Mouse (Mus musculus): ENCODE data around the gene Slc47a2. TPM values are rescaled to one million over a fixed set of nuclear protein-coding genes. Genes with fewer than 3 reads are reported as not detected.
A peak's percentile ranks its signal among the peaks of the same experiment; 100 is the strongest.

Slc47a2 gene
- polyA plus RNA-seq, 1 experiment from 2014 or later = 0.17 TPM

GRCm38 (mm10) chr11:61297901-61298300, 44.8 kb downstream of the Slc47a2 start:
- no peak for TF ChIP-seq CTCF (IDR thresholded peaks at IDR 0.05; ENCODE audit: low read depth)

GRCm38 (mm10) chr11:61297326-61297725, 45.3 kb downstream of the Slc47a2 start:
- Histone ChIP-seq H3K4me1 (replicated peaks; ENCODE audit: insufficient read depth, low read length) (peaks cover 11% of the 10 kb centered on the region; the same call in 1 of the 2 replicates), H3K4me3 (replicated peaks; ENCODE audit: low read depth, low read length) (no peak overlapping the region), H3K36me3 (ENCODE audit: insufficient read depth, low read length) (no peaks in the 10 kb centered on the region), H3K27ac (no peak overlapping the region), H3K9me3 (replicated peaks; ENCODE audit: low read length) (no peaks in the 10 kb centered on the region), H3K9ac (ENCODE audit: low read depth, low read length) (no peak overlapping the region), H3K27me3 (ENCODE audit: insufficient read depth, low read length) (no peaks in the 10 kb centered on the region), H3K4me2 (ENCODE audit: low read length) (no peak overlapping the region)
- no peak for DNase-seq (ENCODE audit: low spot score)
- 85% methylated on average over 2 of the region's 2 CpGs for WGBS
- ATAC-seq (replicated peaks; ENCODE audit: low FRiP score, low read depth) = no peak
- TF ChIP-seq CTCF (IDR thresholded peaks at IDR 0.05; ENCODE audit: low read depth) = no peak

More at GRCm38 (mm10) chr11:61297901-61298300, 44.8 kb downstream of the Slc47a2 start:
- peak; percentile 75 for ATAC-seq (replicated peaks; ENCODE audit: low FRiP score, low read depth)
- Histone ChIP-seq H3K4me1 (replicated peaks; ENCODE audit: insufficient read depth, low read length) (peaks cover 11% of the 10 kb centered on the region; the same call in 1 of the 2 replicates), H3K27me3 (ENCODE audit: insufficient read depth, low read length) (no peaks in the 10 kb centered on the region), H3K4me2 (ENCODE audit: low read length) (no peak overlapping the region), H3K9me3 (replicated peaks; ENCODE audit: low read length) (no peaks in the 10 kb centered on the region), H3K4me3 (replicated peaks; ENCODE audit: low read depth, low read length) (no peak overlapping the region), H3K9ac (ENCODE audit: low read depth, low read length) (no peak overlapping the region), H3K36me3 (ENCODE audit: insufficient read depth, low read length) (no peaks in the 10 kb centered on the region), H3K27ac (no peak overlapping the region)
- peak; percentile 31 for DNase-seq (ENCODE audit: low spot score)
- 40% methylated on average over 2 of the region's 2 CpGs for WGBS

DNA sequence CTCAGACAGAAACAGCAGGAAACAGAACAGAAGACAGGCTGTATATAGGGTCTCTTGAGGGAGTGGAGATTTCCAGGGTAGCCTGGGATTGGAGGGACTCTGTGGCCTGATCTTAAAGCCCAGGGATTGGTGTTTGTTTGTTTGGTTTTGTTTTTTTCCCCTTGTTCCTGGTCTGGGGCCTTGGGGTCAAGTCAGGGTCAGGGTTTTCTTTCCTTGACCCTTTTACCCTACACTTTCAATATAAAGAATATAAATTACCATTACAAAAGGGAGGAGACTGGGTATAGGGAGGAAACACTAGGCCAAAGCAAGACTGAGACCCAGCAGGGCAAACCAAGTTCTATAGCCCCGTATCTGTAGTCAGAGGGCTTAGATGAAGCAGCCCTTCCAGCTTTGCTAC, 46.1 kb downstream of the Slc47a2 start:
- H3K4me3 ChIP-seq (replicated peaks; ENCODE audit: low read depth, low read length) = no peak overlapping the region
- ATAC-seq (replicated peaks; ENCODE audit: low FRiP score, low read depth) (no peak), DNase-seq (ENCODE audit: low spot score) (no peak)
- peaks cover 11% of the 10 kb centered on the region; the same call in 1 of the 2 replicates for H3K4me1 ChIP-seq (replicated peaks; ENCODE audit: insufficient read depth, low read length)
- no peak for TF ChIP-seq CTCF (IDR thresholded peaks at IDR 0.05; ENCODE audit: low read depth)
- no peaks in the 10 kb centered on the region for H3K36me3 ChIP-seq (ENCODE audit: insufficient read depth, low read length)
- no peak overlapping the region for H3K9ac ChIP-seq (ENCODE audit: low read depth, low read length)
- no peak overlapping the region for H3K27ac ChIP-seq
- H3K4me2 ChIP-seq (ENCODE audit: low read length) = no peak overlapping the region
- H3K9me3 ChIP-seq (replicated peaks; ENCODE audit: low read length) = no peaks in the 10 kb centered on the region
- WGBS = 85% methylated on average over 1 of the region's 1 CpGs
- H3K27me3 ChIP-seq (ENCODE audit: insufficient read depth, low read length) = no peaks in the 10 kb centered on the region

- no peak for ATAC-seq (replicated peaks; ENCODE audit: low FRiP score, low read depth)
- 85% methylated on average over 2 of the region's 2 CpGs for WGBS
- Histone ChIP-seq H3K36me3 (ENCODE audit: insufficient read depth, low read length) (no peaks in the 10 kb centered on the region), H3K9me3 (replicated peaks; ENCODE audit: low read length) (no peaks in the 10 kb centered on the region), H3K4me3 (replicated peaks; ENCODE audit: low read depth, low read length) (no peak overlapping the region), H3K27ac (no peak overlapping the region), H3K4me2 (ENCODE audit: low read length) (no peak overlapping the region), H3K9ac (ENCODE audit: low read depth, low read length) (no peak overlapping the region), H3K27me3 (ENCODE audit: insufficient read depth, low read length) (no peaks in the 10 kb centered on the region), H3K4me1 (replicated peaks; ENCODE audit: insufficient read depth, low read length) (peaks cover 5% of the 10 kb centered on the region; the same call in 1 of the 2 replicates)
- DNase-seq (ENCODE audit: low spot score) = no peak
- TF ChIP-seq CTCF (IDR thresholded peaks at IDR 0.05; ENCODE audit: low read depth) = no peak
Observed at GRCm38 (mm10) chr11:61295556-61295955, 47.1 kb downstream of the Slc47a2 start.

DNA sequence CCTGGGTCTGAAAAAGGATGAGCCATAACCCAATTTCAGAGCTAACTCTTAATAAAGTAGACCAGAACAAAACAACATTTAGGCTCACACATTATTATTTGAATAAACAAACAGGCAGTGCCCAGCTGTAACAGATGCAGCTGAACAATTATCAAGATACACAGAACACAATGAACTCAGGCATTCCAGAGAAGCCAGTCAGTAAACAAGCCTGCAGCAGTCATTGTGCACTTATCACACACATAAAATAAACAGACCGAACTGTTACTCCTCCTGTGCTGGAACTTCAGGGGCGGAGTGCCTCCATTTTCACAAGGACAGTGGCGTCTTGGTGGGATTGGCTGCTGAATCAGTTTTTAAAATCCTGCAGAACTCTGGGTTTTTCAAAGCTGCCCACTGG, 48.2 kb downstream of the Slc47a2 start:
- Histone ChIP-seq H3K9me3 (replicated peaks; ENCODE audit: low read length) (no peaks in the 10 kb centered on the region), H3K27me3 (ENCODE audit: insufficient read depth, low read length) (no peaks in the 10 kb centered on the region), H3K36me3 (ENCODE audit: insufficient read depth, low read length) (no peaks in the 10 kb centered on the region), H3K4me1 (replicated peaks; ENCODE audit: insufficient read depth, low read length) (no peaks in the 10 kb centered on the region), H3K4me3 (replicated peaks; ENCODE audit: low read depth, low read length) (no peak overlapping the region), H3K4me2 (ENCODE audit: low read length) (no peak overlapping the region), H3K27ac (no peak overlapping the region), H3K9ac (ENCODE audit: low read depth, low read length) (no peak overlapping the region)
- no peak for TF ChIP-seq CTCF (IDR thresholded peaks at IDR 0.05; ENCODE audit: low read depth)
- DNase-seq (ENCODE audit: low spot score) (no peak), ATAC-seq (replicated peaks; ENCODE audit: low FRiP score, low read depth) (no peak)
- WGBS = 82% methylated on average over 3 of the region's 3 CpGs

GRCm38 (mm10) chr11:61293251-61293650, 49.4 kb downstream of the Slc47a2 start:
- no peak for TF ChIP-seq CTCF (IDR thresholded peaks at IDR 0.05; ENCODE audit: low read depth)
- 79% methylated on average over 2 of the region's 2 CpGs for WGBS

GRCm38 (mm10) chr11:61284323-61284722, 58.3 kb downstream of the Slc47a2 start:
- H3K27ac ChIP-seq = no peak overlapping the region
- no peak overlapping the region for H3K9ac ChIP-seq (ENCODE audit: low read depth, low read length)
- no peaks in the 10 kb centered on the region for H3K36me3 ChIP-seq (ENCODE audit: insufficient read depth, low read length)
- no peak overlapping the region for H3K4me3 ChIP-seq (replicated peaks; ENCODE audit: low read depth, low read length)
- WGBS = 65% methylated on average over 6 of the region's 6 CpGs
- no peaks in the 10 kb centered on the region for H3K9me3 ChIP-seq (replicated peaks; ENCODE audit: low read length)
- no peaks in the 10 kb centered on the region for H3K4me1 ChIP-seq (replicated peaks; ENCODE audit: insufficient read depth, low read length)
- no peak for DNase-seq (ENCODE audit: low spot score)
- no peak for TF ChIP-seq CTCF (IDR thresholded peaks at IDR 0.05; ENCODE audit: low read depth)
- no peaks in the 10 kb centered on the region for H3K27me3 ChIP-seq (ENCODE audit: insufficient read depth, low read length)
- H3K4me2 ChIP-seq (ENCODE audit: low read length) = no peak overlapping the region
- ATAC-seq (replicated peaks; ENCODE audit: low FRiP score, low read depth) = no peak

More at GRCm38 (mm10) chr11:61293251-61293650, 49.4 kb downstream of the Slc47a2 start:
- Histone ChIP-seq H3K9me3 (replicated peaks; ENCODE audit: low read length) (no peaks in the 10 kb centered on the region), H3K4me3 (replicated peaks; ENCODE audit: low read depth, low read length) (no peak overlapping the region), H3K27ac (no peak overlapping the region), H3K36me3 (ENCODE audit: insufficient read depth, low read length) (no peaks in the 10 kb centered on the region), H3K27me3 (ENCODE audit: insufficient read depth, low read length) (no peaks in the 10 kb centered on the region), H3K4me1 (replicated peaks; ENCODE audit: insufficient read depth, low read length) (no peaks in the 10 kb centered on the region), H3K9ac (ENCODE audit: low read depth, low read length) (no peak overlapping the region), H3K4me2 (ENCODE audit: low read length) (no peak overlapping the region)
- DNase-seq (ENCODE audit: low spot score) (no peak), ATAC-seq (replicated peaks; ENCODE audit: low FRiP score, low read depth) (no peak)
